Mouse (Mus musculus) heart, postnatal 10 days (tissue): ENCODE measurements around the gene Slc35f1. TPM values are rescaled to one million over a fixed set of nuclear protein-coding genes. Genes with fewer than 3 reads are reported as not detected.

Experiments used
- DNase-seq, 2 experiments: peaks; one replicate each; pipeline ENCODE4 v3.0.0; 2021
- intact Hi-C: fragments of 180-260 bp; cut with DNase I; formaldehyde crosslinking; loops from one replicate; pipeline ENCODE4 v1.15.1; 2025
- total RNA-seq, 2 experiments: library from RNA; stranded (reverse); gene quantifications; 2 replicates each; pipeline ENCODE4 v1.2.3; 2021

Slc35f1 gene
- total RNA-seq, 2 experiments from 2014 or later, result 1.4 to 2.0 TPM

DNA sequence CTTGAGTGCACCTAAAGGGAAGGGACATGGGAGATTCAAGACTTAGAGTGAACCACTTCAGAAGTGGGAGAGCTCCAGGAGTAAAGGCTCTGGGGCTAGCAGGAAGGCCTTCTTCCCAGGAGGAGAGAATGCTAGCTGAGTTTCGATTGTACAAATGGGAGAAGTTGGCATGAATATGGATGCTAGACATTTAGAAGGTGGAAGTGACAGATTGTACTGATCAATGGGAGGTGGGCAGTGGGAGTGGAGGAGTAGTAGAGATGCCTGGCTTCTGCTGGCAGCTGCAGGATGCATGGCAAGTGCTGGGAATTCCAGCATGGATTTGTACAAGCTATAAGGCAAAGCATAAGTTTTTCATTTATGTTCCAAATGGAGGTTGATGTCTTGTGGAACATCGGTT is 370.4 kb downstream of the Slc35f1 start:
- no peak for DNase-seq
- intact Hi-C loops, result no loop called here

DNA sequence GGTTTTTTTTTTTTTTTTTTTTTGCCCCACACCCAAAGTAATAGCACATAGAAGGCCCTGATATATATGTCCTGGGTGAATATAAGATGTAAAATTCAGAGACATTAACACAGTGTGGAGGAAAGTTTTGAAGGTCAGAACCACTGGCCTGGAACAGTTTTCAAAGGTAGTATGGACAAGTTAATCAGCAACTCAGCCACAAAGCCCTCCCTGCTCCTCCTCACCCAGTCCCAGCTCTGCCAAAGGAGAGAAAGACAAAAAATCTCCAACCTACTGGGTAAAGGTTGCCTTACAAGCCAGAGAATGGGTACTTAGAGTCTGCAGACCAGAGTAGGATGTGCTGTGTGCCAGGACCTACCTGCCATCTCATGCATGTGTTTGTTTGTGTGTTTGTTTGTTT is 372.4 kb downstream of the Slc35f1 start:
- DNase-seq, result no peak
- intact Hi-C loops, result no loop called here

DNA sequence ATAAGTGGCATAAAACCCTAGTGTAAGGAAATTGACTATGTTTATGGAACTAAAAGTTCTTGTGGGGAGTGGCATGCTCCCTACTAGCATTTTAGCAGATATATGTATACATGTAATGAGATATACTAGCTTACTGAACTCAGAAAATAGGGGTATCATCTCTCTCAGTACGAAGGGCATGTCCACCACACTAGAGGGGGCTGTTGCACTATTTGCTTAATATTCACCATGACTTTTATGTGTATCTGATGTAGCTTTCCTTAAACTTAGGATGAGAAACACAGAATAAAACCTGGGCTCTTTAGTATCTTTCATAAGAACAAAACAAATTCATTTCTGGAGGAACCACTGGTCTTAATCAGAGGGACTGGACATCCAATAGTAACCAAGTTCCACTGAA is 397.5 kb downstream of the Slc35f1 start:
- peak; percentile 53 to 67 for DNase-seq
- intact Hi-C loops, result loop anchor here (2.0 to 5.0 kb wide), 2 partner anchors 253 to 439 kb away; no protein-coding TSS in a partner anchor

DNA sequence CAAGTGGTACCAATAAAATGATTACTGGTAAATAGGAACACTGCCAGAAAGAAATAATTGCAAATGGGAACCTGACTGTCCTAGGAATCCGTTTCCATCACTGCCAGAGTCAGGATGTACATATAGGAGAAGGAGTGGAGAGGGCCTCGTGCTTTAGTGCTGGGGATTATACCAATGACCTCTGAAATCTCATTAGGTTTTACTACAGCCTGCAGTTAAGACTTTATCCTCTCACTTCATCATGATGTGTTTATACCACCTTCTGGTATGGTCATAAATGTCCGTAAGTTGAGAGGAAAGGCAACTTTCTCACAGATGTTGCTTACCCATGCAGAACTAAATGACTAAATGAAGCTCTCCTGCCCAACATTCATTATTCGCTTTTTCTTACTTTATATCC is 401.2 kb downstream of the Slc35f1 start:
- no peak for DNase-seq
- intact Hi-C loops, result no loop called here

DNA sequence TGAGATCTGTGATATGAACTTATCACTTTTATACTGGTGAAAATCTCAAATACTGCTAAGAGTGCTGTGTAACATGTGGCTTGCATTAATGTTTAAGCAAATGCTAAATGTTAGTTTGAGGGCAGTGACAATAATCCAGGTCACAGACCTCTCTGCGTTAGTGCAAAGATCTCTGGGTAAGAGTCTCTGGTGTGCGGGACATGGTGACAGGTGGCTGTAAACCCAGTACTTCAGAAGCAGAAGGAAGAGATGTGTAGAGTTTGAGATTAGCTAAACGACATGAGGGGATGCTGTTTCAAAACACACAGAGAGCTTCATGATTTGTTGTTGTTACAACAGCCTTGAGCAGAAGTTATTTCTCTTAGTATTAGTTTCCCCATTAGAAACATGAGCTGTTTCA is 406.1 kb downstream of the Slc35f1 start:
- DNase-seq, result no peak
- intact Hi-C loops, result no loop called here

DNA sequence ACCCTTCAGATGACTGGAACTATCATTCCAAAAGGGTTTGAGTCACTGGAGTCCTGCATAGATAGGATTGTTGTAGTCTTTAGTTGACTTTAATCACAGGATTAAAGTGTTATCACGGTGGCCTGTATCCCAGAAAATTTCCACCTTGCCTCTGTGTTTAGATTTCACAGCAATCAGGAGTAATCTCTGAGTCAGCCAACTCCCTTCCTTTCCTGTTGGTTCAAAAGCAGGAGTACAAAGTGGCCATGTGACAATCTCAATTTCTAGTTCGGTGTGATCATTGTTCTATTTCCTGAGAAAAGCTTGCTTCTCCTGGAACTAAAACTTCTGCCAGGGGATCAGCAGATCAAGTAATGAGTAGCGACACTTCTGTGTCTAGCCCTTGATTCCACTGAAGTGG is 410.5 kb downstream of the Slc35f1 start:
- intact Hi-C loops, result no loop called here
- DNase-seq, result no peak

DNA sequence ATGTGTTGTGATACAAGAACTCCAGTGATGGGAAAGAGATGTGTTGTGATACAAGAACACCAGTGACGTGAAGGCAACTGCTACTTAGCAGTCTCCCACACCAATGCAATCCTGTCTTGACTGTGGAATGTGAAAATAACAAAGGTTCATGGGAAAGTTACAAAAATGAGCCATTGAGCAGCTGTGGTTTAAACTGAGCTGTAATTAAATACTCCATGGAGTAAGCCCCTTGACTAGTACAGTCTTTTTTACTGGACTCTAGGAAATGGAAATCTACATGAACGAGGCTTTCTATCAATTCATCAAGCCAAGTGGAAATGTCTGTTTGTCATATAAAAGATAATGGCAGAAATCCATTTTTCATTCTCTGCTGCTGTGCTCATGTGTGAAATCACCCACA is 411.1 kb downstream of the Slc35f1 start:
- intact Hi-C loops, result no loop called here
- no peak for DNase-seq

DNA sequence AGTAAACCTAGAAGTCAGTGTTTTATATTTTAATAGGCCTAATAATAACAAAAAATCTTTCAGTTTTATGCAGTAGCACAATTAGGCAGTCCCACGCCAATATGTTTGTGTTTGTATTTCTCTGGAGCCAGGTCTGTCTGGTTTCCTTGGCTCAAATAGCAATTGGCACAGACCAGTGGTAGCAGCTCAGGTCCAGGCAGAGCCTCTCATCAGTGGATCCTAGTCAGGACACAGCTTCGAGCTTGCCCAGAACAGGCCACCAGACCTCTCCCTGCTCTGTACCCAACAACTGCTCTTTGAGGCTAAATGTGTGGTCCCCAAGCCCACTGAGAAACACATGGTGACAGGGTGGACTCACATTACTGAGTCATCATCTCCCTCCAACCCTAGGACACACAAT is 412.1 kb downstream of the Slc35f1 start:
- intact Hi-C loops, result no loop called here
- peak in 1 of 2 experiments; percentile 8 for DNase-seq

DNA sequence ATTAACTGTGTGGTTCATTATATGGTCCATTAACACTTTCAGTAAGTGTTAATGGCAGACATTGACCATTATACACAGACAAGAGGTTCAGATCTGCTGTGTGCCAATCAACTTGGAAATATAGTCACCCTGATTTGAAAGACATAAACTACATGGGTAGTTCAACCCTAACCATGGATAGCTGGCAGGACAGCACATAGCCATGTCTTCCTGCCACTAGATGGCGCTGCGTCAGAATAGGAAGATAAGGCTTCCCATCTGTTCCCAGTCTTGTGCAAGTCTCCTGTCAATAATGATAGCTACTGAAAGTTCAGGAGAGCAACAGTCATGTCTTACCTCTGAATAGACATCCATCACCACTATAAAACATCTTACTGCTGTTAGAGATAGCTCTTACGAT is 424.7 kb downstream of the Slc35f1 start:
- peak; percentile 71 to 82 for DNase-seq
- intact Hi-C loops, result loop anchor here (1.0 to 2.0 kb wide), 3 partner anchors 191 to 414 kb away; no protein-coding TSS in a partner anchor

DNA sequence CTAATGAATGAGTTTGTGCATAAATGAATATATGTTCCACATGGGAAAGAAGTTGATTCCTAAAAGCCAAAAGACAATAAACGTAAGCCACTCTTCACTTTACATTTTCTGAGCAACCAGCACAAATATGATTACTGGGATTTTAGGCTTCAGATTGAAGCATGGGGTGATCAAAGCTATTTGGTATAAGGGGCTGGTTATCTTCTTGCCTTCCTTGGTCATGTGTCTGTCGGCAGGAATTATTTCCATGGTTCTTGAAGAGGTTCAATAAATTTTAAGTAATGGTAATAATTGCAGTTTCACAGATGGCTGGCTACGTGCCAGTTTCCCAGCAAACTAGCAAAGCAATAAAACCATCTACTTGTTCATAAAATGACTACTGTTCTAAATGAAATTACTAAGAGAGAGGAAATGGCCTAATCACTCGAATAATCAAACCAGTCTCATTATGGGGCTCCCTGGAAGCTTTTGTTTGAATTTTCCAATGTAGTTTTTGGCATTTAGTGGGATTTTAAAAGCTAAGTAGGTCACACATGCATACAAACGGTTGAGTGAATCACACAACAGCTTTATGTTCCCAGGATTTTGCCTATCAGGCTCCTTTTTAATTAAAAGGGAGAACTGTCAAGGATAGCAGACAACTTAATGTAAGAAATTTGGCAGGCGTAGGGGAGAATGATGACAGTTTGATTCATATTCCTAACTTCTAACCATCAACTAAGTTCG is 425.5 kb downstream of the Slc35f1 start:
- no peak for DNase-seq
- intact Hi-C loops, result loop anchor here (1.0 to 2.0 kb wide), 3 partner anchors 190 to 413 kb away; no protein-coding TSS in a partner anchor

DNA sequence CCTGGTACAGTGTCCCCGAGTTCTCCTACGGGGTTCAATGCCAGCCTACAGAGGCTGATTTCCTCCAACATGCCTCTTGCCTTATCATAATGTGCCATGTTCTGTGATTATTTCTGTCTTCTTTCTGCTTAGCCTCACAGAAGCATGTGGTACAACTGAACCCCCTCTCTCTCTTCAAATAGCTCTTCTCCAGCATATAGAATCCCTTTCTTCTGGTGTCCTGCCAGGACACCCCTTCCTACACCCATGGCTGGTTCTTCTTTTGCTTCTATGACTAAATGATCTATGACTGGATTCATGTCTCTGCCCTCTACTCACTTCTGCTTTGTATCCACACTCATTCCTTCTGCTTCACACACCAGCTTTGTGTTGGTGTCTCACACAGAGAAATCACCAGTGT is 430.3 kb downstream of the Slc35f1 start:
- no peak for DNase-seq
- intact Hi-C loops, result no loop called here

DNA sequence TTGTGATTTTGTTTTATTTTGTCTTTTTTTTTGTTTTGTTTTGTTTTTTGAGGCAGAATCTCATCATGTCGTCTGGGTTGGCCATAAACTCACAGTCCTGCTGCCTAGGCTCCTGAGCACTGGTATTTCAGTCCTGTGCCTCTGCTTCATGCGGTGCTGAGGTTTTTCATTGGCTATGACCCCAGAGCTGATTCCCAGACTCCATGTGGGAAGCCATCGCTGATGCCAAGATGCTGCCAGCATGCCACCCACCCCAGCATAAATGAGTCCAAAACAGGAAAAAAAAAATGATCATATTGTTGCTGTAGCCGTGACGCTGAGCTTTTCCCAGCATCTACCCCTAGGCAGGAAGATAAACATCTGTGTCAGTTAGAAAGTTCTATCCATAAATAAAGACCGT is 434.0 kb downstream of the Slc35f1 start:
- intact Hi-C loops, result no loop called here
- DNase-seq, result no peak

DNA sequence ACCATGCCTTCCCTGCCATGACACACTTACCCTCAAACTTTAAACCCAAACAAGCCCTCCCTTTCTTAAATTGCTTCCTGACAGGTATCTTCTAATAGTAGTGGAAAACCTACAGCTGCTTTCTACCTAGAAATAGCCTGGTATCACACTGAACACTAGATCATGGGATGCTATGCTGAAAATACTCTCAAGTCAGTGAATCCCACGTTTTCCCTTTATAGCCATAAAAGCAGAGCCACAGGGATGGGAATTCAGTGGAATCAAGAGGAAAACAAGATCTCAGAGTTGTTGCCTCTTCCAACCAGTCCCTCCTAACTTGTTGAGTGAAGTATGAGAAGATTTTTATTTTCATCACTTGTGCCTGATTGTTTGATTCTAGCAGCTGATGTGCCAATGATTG is 442.4 kb downstream of the Slc35f1 start:
- intact Hi-C loops, result no loop called here
- DNase-seq, result no peak

DNA sequence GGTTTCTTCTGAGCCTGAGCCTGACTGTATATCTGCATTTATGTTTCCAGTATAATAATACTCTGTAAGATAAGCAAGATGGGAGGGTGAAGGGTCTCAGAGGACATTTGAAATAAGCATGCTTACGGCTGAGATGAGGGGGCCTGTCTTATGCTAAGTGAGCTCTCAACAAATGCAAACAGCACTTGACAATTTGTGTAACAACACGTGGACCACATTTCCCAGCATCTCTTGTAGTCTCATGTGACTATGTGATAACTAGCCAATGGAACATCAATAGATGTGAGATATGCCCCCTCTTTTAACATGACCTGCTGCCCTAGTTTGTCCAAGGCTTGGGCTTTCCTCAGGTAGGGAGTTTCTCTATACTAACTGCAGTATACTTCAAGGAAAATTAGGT is 460.0 kb downstream of the Slc35f1 start:
- intact Hi-C loops, result no loop called here
- DNase-seq, result no peak

DNA sequence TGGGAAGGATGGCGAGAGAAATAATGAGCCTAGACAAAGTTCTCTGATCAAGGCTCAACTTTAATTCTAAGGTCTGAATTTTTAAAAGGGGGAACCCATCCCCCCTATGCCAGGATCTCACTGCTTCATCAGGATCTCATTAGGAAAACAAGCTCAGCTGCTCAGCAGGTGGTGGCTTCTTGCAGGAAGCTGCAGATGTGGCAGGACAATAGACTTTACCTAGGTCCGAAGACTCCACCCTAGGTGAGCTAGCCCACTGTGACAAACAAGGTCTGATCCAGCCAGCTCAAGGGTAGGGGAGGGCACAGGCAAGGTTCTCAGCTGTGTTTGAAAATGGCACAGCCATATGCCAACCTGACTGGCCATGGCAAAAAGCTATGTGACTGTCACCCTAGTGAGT is 460.6 kb downstream of the Slc35f1 start:
- intact Hi-C loops, result no loop called here
- DNase-seq, result no peak

DNA sequence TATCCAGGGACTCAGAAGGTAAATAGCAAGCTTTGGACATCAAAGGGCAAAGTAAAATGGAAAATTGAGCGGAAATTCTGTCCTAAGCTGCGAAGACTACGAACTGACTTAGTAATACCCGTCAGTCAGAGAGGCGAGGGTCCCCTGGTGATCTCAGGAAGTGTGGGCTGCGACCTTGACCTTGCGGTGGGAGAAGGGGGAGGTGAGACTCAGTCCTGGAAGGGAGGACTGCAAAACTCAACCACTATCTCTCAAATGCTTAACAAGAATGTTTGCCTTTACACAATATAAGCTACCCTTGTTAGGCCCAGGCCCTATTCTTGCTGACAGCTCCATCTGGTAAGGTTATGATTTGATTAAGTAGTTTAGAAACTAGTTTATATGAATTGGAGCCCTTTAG is 466.0 kb downstream of the Slc35f1 start:
- intact Hi-C loops, result no loop called here
- DNase-seq, result no peak

DNA sequence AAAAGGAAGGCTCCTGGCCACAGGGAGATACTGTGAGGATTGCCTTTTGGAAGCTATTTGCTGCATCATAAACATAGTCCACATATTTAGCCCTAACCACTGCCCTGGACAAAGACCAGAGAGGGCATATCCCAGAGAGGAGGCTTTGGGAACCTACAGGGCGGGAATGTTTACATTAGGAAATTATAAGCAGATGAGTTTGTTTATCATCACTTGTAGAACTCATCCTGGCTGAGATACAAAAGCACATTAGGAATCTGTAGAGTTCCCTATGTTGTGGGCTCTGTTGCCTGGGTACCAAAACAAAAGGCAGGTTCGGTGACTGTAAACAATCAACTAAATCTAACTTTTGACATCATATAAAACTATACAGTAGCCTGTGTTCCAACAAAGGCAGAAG is 467.4 kb downstream of the Slc35f1 start:
- intact Hi-C loops, result no loop called here
- no peak for DNase-seq
